Mouse (Mus musculus) erythroblast, embryonic 14.5 days (primary cell): ENCODE data around the gene Gm35549. TPM values are rescaled to one million over a fixed set of nuclear protein-coding genes. Genes with fewer than 3 reads are reported as not detected.

Experiments used
- H3K27me3 ChIP-seq: 2 replicates; pipeline ENCODE4 v1.6.1; 2012; ENCODE audit warnings: inconsistent platforms; ENCODE audit not compliant: control insufficient read depth
- H3K36me3 ChIP-seq: 2 replicates; pipeline ENCODE4 v1.6.1; 2012; ENCODE audit warnings: mild to moderate bottlenecking, inconsistent platforms; ENCODE audit not compliant: control insufficient read depth
- H3K4me1 ChIP-seq: 2 replicates; pipeline ENCODE4 v1.6.1; 2012; ENCODE audit warnings: inconsistent platforms; ENCODE audit not compliant: control insufficient read depth
- H3K4me3 ChIP-seq: replicated peaks from 2 replicates; pipeline ENCODE3; 2012; ENCODE audit warnings: moderate library complexity, mild to moderate bottlenecking, inconsistent platforms
- H3K9me3 ChIP-seq: 2 replicates; pipeline ENCODE4 v1.6.1; 2012; ENCODE audit warnings: low read length, inconsistent platforms, mixed read lengths; ENCODE audit not compliant: control insufficient read depth
- GATA1 ChIP-seq: IDR thresholded peaks from 2 replicates; pipeline ENCODE4 v1.6.1; 2012; ENCODE audit warnings: low read length, inconsistent platforms, mixed read lengths
- TAL1 ChIP-seq: IDR thresholded peaks from 3 replicates; pipeline ENCODE4 v1.6.1; 2012; ENCODE audit warnings: low read length, inconsistent platforms, mixed read lengths
- polyA plus RNA-seq: library from polyadenylated mRNA; stranded (reverse); fragments of >175 nt; gene quantifications from 2 replicates; pipeline ENCODE4 v1.2.3, GENCODE M21; 2012

Gm35549 gene
- polyA plus RNA-seq, 1 experiment = not detected

DNA sequence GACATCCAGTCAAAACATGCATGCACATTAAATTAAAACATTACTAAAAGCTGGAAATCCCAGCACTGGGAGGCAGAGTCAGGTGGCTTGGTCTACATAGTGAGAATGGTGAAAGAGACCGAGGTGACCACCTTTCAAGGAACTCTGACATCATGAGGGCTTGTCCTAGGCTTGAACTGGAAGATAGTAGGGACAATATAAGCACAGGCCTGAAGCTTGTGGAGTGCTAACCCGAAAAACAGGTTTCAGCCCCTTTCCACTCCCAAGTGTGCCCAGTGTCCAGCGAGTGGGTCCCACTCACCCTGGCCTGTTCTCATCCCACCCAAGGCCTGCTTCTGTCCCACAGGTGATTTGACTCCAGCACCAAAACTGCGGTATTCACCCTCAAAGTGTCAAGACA, 6.6 kb downstream of the Gm35549 start:
- Histone ChIP-seq H3K27me3 (no peaks in the 10 kb centered on the region), H3K9me3 (peaks cover 2% of the 10 kb centered on the region; the same call in 1 of the 2 replicates), H3K4me3 (no peak overlapping the region), H3K4me1 (no peaks in the 10 kb centered on the region), H3K36me3 (peaks cover 4% of the 10 kb centered on the region; the same call in 1 of the 2 replicates)
- no peak for TF ChIP-seq GATA1
- TF ChIP-seq TAL1 = no peak

DNA sequence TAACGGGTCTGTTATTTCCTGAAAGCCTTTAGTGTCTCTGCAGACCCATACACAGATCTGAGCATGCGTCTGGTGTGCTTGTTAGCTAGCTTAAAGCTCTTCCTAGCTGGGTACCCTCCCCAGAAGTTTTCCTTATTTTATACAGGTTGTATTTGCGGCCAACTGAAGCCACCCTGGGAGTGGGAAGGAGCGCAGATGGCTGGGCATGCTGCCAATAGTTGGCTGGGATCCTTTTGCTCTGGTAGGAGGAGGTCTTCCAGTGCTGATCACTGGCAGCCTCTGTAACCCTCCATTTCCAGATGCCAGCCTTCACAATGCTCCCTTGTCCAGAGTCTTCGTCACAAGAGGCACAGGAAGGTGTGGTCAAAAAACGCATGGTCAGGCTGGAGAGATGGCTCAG, 7.0 kb downstream of the Gm35549 start:
- Histone ChIP-seq H3K4me3 (no peak overlapping the region), H3K27me3 (no peaks in the 10 kb centered on the region), H3K36me3 (peaks cover 4% of the 10 kb centered on the region; the same call in 1 of the 2 replicates), H3K4me1 (no peaks in the 10 kb centered on the region), H3K9me3 (peaks cover 2% of the 10 kb centered on the region; the same call in 1 of the 2 replicates)
- TF ChIP-seq GATA1 (no peak), TAL1 (no peak)

DNA sequence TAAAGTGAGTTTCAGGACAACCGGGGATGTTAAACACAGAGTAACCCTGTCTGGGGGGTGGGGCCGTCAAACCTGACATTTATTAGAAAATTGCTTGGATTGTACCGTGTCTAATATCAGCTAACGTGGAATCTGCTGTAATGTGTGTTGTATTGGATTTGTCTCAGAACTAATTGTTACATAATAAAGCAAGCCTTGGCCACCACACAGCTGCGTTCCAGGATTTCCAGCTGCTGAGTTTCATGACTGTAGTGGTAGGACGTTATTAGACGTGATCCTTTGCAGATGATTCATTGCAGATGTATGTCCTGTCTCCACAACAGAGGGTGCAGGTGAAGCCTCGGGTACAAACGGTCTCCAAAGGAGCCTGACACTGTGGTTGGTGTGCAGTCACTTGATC, 7.7 kb downstream of the Gm35549 start:
- TF ChIP-seq GATA1 (no peak), TAL1 (no peak)
- no peak overlapping the region for H3K4me3 ChIP-seq
- H3K4me1 ChIP-seq = no peaks in the 10 kb centered on the region

DNA sequence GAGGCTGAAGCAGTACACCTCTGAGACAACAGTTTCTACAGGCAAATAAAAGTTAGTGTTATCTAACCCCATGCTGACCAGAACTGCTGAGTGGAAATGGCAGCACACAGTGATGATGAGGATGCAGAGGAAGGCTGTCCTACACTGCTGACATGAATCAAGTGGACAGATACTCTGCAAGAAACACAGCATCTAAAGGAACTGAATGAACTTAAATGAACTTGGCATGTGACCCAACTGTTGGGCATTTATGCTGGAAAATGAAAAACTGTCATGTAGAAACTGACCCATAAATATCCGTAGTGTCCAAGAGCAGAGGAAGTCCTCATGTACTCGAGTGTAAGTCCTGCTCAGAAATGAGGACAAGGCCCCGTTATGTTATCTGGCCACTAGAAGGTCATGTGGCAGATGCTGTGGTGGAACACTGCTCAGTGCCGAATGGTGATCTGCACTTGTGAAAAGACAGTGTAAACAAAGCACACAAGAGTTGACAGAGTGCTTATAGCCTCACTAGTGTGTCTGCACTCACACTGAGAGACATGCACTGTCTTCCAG, 13.9 kb downstream of the Gm35549 start:
- H3K4me1 ChIP-seq = no peaks in the 10 kb centered on the region
- no peak overlapping the region for H3K4me3 ChIP-seq
- TF ChIP-seq TAL1 (no peak), GATA1 (no peak)
- no peaks in the 10 kb centered on the region for H3K9me3 ChIP-seq
- peaks cover 11% of the 10 kb centered on the region for H3K36me3 ChIP-seq
- H3K27me3 ChIP-seq = no peaks in the 10 kb centered on the region

More for the DNA sequence above, 7.7 kb downstream of the Gm35549 start:
- H3K27me3 ChIP-seq = no peaks in the 10 kb centered on the region
- H3K36me3 ChIP-seq = peaks cover 4% of the 10 kb centered on the region; the same call in 1 of the 2 replicates
- peaks cover 2% of the 10 kb centered on the region; the same call in 1 of the 2 replicates for H3K9me3 ChIP-seq

DNA sequence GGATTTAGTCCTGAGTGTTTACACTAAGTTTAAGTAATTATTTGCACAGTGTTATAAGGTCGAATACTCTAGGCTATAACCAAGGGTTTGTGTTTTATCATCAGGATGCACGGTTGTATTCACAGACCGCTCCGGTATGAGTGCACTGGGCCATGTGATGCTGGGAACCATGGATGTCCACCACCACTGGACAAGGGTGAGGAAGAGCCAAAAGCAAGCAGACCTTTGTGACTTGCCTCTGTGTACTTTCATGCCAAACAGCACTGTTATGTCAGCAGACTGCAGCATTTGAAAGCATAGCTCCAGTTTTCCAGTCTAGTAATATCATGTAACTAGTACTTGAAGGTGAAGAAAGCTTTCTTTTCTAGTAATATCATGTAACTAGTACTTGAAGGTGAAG, 17.1 kb downstream of the Gm35549 start:
- Histone ChIP-seq H3K4me1 (no peaks in the 10 kb centered on the region), H3K36me3 (peaks cover 13% of the 10 kb centered on the region), H3K4me3 (no peak overlapping the region), H3K27me3 (no peaks in the 10 kb centered on the region), H3K9me3 (no peaks in the 10 kb centered on the region)
- TF ChIP-seq TAL1 (no peak), GATA1 (no peak)

DNA sequence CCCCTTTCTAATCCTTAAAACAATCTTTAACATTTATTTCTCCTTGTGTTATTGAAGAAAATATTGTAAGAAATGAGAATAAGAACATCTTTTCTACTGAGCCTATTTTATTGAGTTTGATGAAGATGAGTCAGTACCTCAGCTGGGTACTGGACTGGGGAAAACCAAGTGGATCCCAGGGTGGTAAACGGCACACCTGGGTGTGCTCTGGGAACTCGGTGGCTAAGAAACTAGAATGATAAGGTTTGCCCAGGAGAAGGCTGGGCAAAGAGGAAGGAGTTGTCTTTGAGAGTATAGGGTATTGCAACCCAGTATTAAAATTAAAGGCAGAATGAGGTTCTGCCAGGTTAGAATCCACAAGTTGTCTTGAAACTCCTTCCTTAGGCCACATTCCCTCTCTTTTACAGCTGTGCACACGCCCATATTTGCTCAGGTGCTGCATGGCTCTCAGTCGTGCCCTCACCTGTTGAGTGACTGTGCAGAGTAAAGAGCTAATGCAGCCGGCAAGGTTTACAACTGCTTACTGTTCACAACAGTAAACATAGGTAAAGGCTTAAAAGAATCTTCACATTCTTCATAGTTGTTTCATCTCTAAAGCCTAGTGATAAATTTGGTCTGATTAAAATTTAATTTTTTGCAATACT, 20.3 kb downstream of the Gm35549 start:
- no peaks in the 10 kb centered on the region for H3K4me1 ChIP-seq
- no peaks in the 10 kb centered on the region for H3K27me3 ChIP-seq
- peaks cover 16% of the 10 kb centered on the region for H3K36me3 ChIP-seq
- TF ChIP-seq GATA1 = no peak
- no peak for TF ChIP-seq TAL1
- no peaks in the 10 kb centered on the region for H3K9me3 ChIP-seq
- no peak overlapping the region for H3K4me3 ChIP-seq

DNA sequence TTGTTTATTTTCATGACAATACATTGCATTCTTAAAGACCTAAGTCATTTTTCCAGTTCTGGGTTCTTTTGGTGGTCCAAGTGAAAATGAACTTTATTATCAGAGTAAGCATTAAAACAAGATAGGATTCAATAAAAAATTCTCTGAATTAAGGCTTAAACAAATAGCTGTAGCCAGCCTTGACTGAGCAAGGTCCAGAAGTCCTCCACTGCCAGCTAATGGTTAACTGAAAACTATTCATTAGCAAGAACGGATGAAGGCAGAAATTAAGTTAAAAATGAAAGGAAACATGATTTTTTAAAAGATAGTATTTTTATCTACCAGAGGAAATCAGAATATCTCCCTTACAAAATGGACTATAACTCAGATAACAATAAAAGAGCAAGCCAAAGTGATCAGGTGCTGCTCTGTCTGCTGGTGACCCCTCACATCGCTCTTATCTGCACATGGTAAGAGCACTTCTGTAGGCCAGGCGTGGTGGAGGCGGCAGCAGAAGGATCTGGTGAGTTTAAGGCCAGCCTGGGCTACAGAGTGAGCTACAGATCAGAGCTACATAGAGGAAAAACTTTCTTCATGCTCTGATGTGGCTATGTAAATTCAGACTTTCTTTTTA, 28.5 kb downstream of the Gm35549 start:
- H3K36me3 ChIP-seq = peaks cover under 1% of the 10 kb centered on the region; the same call in 1 of the 2 replicates
- no peak for TF ChIP-seq TAL1
- TF ChIP-seq GATA1 = no peak
- H3K9me3 ChIP-seq = no peaks in the 10 kb centered on the region
- no peaks in the 10 kb centered on the region for H3K27me3 ChIP-seq
- no peaks in the 10 kb centered on the region for H3K4me1 ChIP-seq
- no peak overlapping the region for H3K4me3 ChIP-seq

DNA sequence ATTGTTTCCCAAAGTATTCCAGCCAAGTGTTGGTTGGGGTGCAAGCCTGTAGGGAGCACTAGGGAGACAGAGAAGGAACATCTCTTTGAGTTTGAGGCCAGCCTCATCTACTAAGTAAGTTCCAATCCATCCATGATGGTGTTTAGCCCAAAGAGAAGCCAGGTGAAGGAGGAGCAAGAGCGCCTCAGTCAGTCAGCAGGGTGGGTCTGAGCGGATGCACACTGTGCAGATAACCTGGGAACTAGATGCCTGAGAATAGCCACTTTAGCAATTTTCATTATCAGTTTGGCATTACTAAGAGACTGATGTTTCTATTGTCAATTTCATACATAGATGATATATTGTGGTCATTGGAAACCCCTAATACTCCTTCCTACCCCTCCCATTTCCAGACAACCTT, 29.1 kb downstream of the Gm35549 start:
- no peaks in the 10 kb centered on the region for H3K4me1 ChIP-seq
- H3K9me3 ChIP-seq = no peaks in the 10 kb centered on the region
- no peaks in the 10 kb centered on the region for H3K36me3 ChIP-seq
- TF ChIP-seq TAL1 = no peak
- no peak for TF ChIP-seq GATA1
- no peaks in the 10 kb centered on the region for H3K27me3 ChIP-seq
- no peak overlapping the region for H3K4me3 ChIP-seq

DNA sequence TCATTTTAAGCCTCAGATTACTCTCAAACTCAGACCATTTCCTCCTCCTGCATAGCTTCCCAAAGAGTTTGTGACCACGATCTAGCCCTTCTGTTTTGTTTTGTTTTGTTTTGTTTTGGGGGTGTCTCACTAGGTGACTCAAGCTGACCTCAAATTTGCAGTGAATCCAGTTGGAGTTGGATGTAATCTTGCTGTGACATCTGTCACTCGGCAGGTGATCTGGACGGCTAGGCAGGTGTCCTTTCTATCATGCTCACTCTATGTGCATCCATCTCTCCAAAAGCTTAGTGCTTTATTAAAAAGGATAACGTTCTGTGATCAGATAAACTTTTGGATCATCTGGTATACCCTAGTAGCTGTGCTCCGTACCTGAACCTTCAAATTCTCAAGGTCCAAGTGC, 31.4 kb downstream of the Gm35549 start:
- no peaks in the 10 kb centered on the region; the same call in 1 of the 2 replicates for H3K36me3 ChIP-seq
- no peak for TF ChIP-seq GATA1
- no peak for TF ChIP-seq TAL1
- H3K9me3 ChIP-seq = no peaks in the 10 kb centered on the region
- H3K4me1 ChIP-seq = no peaks in the 10 kb centered on the region
- H3K27me3 ChIP-seq = no peaks in the 10 kb centered on the region
- H3K4me3 ChIP-seq = no peak overlapping the region

DNA sequence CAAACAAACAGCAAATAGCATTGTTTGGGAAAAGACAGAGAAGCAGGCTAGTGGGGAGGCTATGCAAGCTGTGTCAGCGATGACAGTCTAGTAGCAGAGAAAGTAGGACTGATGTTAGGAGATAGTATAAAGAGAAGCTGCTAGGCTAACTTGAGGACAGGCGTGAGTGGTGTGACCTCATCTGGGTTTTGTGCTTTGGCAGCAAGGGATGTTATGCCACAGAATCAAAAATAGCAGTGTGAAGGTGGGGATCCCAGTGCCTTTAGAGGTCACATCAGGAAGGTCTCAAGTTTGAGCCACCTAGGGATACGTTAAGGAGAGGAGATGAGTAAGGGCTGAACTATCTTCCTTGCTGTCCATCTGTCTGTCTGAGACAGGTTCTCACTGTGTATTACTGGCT, 33.6 kb downstream of the Gm35549 start:
- Histone ChIP-seq H3K27me3 (no peaks in the 10 kb centered on the region), H3K9me3 (no peaks in the 10 kb centered on the region), H3K4me1 (peaks cover 16% of the 10 kb centered on the region), H3K36me3 (no peaks in the 10 kb centered on the region; the same call in 1 of the 2 replicates), H3K4me3 (no peak overlapping the region)
- TF ChIP-seq TAL1 = no peak
- no peak for TF ChIP-seq GATA1
